Mouse (Mus musculus) layer of hippocampus, postnatal 10 days (tissue): Measurements from ENCODE around the gene Fermt3. TPM values are rescaled to one million over a fixed set of nuclear protein-coding genes. Genes with fewer than 3 reads are reported as not detected.

Source experiments
- DNase-seq, 2 experiments: peaks; one replicate each; pipeline ENCODE4 v3.0.0; 2021; ENCODE audit warnings: low spot score in 2 of 2
- total RNA-seq, 2 experiments: library from RNA; stranded (reverse); gene quantifications; 2 replicates each; pipeline ENCODE4 v1.2.3; 2021

Fermt3 gene
- total RNA-seq, 2 experiments from 2014 or later: 5.0 to 5.2 TPM

DNA sequence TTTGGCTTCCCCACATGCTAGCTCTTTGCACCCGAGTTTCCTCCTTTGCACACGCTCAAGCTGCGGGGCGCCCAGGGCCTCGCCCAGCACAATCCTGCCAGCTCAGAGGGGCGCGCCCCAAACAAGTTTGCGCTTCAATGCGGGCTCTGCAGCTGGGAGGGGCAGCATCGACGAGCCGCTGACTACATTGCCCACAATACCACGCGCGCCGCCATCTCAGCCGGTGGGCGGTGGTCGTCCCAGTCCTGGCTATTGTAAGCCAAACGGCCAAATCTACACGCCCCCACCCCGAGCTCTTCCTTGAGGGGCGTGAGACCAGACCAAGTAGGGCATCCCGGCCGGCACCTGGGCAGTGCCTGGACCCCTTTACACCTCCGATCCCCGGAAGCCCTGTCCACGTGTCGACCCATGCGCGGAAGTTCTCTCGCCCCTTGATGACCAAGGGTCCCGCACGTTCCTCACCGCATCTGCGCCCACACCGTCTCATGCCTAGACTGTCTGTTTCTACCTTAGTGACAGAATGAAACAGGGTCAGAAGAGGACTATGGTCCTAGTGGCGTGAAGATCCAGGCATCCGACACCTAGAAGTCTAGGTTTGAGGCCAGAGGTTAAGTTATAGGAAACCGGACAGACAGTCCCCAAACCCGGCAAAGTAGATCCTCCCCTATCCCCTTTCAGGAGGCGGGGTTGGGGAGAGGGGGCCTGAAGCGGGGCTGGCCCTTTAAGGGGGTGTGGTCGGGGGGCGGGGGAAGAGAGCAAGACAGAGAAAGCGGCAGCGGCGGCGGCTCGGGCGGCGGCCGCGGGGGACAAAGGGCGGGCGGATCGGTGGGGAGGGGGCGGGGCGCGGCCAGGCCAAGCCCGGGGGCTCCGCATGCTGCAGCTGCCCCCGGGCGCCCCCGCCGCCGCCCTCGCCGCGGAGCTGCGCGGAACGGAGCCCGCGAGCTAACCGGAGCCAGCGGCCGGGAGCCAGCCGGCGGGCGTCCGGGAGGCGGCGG lies 44.8 kb downstream of the Fermt3 start, which contains the start of gene Ppp1r14b:
Gene Ppp1r14b, plus strand, starts transcription at position 758 of the 995 bp plus-strand sequence.
- peak; percentile 72 to 82 for DNase-seq

GRCm38 (mm10) chr19:6973581-6974190 lies 45.6 kb downstream of the Fermt3 start:
- no peak for DNase-seq

- DNase-seq: no peak
Measured at GRCm38 (mm10) chr19:6972247-6972917, 46.9 kb downstream of the Fermt3 start.

DNA sequence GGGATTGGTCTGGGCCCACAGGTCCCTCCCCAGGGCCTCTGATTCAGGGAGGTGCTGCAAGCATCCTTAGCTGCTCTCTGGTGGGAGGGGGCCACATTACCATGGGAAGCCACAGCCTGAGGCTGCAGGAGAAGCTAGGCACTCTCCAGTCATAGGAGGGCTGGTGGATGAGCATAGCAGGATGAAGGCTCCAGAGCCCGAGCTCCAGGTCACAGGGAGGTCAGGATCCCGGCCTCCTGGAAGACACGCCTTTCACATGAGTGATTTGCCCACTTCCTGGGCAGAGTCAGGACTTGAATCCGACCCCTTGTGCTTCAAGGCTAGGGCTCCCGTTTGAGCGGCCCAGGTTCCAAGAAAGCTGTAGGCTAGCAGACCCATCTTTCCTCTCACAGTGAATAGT lies 47.6 kb downstream of the Fermt3 start:
- DNase-seq: no peak

GRCm38 (mm10) chr19:6970460-6971085 lies 48.7 kb downstream of the Fermt3 start:
- no peak for DNase-seq

GRCm38 (mm10) chr19:6969665-6970381 lies 49.4 kb downstream of the Fermt3 start:
- peak; percentile 53 to 72 for DNase-seq

DNA sequence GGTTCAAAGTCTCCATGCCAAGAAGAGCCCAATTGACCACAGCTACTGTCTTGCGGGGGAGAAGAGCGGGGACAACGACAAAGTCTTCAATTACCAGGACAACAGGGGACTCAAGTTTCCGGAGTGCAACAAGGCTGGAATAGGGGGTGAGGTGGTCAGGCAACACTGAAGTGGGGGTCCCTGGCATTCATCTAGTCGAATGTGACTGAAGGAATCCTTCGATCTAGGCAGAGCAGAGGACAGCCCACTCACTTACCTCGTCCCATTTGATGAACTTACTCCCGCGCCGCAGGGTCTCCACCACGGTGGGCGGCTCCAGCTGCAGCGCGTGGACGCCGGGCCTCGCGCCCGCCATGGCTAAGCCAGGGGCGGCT lies 50.0 kb downstream of the Fermt3 start:
- no peak for DNase-seq

- no peak for DNase-seq
Measured at GRCm38 (mm10) chr19:6968491-6969271, 50.6 kb downstream of the Fermt3 start.

DNA sequence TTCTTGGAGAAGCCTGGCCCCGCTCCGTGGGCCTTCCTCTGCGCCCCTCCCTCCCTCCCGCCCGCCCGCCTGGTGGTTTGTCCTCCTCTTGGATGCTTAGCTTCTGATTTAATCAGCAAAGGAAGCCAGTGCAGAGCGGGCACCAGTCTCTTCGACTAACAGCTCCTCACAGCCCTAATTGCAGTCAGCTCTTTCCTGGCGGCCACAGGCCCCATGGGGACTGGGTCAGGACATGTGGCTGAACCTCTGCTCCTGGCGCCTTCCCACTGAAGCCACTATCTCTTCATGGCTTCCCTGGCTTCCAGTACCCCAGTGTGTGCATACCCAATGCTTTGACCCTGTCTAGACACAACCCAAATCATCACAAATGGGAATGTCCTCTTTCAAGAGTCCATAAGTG lies 62.8 kb downstream of the Fermt3 start:
- DNase-seq: no peak

GRCm38 (mm10) chr19:6955424-6955823 lies 63.8 kb downstream of the Fermt3 start:
- DNase-seq: no peak

DNA sequence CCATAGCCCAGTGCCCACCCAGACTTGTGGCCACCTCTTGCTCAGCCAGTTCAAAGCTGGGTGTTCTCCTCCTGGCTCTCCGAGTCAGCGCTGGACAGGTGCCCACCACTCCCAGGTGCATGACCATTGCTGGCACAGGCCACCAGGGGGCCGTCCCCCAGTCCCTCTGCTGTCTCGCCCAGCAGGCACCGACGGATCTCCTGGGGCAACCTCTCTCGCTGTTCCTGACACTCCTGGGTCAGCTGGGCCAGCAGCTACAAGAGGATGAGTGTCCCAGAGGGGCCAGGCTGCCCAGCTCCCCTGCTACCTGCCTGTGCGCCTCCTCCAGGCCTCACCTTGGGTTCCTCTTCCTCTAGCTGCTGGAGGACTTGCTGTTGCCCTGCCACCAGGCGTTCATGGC lies 65.2 kb downstream of the Fermt3 start:
- DNase-seq: peak in 1 of 2 experiments; percentile 46

DNA sequence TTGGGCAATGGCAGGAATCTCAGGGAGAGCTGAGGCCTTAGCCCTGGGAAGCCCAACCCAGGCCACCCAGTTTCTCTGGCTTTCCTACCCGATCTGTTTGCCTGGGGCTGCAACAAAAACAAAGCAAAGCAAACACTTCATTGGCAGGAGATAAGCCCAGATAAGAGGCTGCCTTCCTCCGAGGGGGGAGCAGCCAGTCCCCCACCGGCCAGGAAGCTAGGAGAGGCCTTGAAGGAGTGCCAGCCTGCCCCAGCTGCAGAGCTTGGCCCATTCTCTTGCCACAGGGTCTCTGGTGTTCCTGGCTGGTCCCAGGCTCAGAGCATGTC lies 66.6 kb downstream of the Fermt3 start:
- no peak for DNase-seq

DNA sequence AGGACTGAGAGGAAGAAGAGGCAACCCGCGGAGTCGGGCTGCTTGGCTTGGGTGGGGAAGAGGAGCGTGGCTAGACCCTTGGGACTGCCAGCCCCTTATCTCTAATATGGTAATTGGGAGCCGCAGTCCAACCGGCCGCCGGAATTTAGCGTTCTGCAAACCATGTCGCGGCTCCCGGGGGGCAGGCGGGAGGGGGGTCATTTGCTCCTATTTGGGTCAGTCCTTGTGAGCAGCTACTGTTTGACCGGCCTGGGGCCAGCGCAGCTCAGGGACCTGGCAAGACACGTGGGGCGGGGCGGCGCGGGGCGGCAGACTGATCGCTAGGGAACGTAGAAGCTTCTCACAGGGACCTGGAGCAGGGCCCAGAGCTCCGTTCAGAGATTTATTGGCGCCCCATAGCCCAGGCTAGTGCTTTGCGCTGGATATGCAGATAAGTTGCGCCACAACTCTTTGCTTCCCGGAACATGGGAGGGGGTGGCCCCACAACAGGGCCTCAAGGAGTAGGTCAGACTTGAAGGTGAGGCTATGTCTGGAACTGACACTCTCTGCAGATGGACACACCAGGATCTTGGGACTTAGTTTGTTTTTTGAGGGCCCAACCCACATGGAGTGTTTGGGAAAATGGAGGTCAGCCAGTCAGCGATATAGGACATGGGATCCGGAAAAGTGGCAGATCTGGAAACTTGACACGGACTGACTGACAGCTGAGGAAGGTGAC lies 67.1 kb downstream of the Fermt3 start:
- peak; percentile 74 to 82 for DNase-seq

DNA sequence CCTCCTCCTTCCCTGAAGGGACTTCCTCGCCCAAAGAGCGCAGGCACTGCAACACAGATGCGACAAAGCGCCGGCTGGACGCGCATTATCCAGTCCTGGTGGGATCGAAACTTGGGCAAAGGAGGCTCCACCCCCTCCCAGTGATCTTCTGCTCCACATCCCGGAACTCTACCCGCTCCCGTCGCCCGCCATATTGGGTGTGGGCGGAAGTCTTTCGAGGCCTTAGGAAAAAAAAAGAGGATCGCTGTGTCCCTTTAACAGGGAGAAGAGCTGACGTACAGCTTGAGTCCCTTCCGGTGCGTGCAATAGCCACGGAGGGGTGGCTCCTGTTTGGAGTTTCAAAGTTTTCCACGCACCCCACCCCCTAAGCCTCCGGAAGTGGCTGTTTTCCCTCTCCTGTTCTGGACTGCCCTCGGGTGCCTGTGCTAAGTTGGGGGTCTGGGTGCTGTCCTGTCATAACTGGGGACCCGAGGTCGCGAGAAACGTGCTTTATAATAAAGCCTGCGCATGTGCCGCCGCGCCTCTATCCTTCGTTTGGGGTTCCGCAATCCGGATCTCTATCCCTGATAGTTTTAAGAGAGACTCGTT lies 67.8 kb downstream of the Fermt3 start:
- peak; percentile 90 to 91 for DNase-seq

- DNase-seq: peak in 1 of 2 experiments; percentile 68
Measured at GRCm38 (mm10) chr19:6950613-6951153, 68.6 kb downstream of the Fermt3 start.

- DNase-seq: no peak
Measured at GRCm38 (mm10) chr19:6949951-6950350, 69.3 kb downstream of the Fermt3 start.

- no peak for DNase-seq
Measured at GRCm38 (mm10) chr19:6949532-6949931, 69.7 kb downstream of the Fermt3 start.
